Mouse (Mus musculus): Measurements from ENCODE around the gene Dynlt1a. TPM values are rescaled to one million over a fixed set of nuclear protein-coding genes. Genes with fewer than 3 reads are reported as not detected.
"Not testable (repeated sequence)": the region's sequence is repeated elsewhere in the genome, so short reads cannot be mapped to it uniquely, and the experiment has no call there.

Gene Dynlt1a
- polyA plus RNA-seq, 1 experiment from 2014 or later: 42.6 TPM

DNA sequence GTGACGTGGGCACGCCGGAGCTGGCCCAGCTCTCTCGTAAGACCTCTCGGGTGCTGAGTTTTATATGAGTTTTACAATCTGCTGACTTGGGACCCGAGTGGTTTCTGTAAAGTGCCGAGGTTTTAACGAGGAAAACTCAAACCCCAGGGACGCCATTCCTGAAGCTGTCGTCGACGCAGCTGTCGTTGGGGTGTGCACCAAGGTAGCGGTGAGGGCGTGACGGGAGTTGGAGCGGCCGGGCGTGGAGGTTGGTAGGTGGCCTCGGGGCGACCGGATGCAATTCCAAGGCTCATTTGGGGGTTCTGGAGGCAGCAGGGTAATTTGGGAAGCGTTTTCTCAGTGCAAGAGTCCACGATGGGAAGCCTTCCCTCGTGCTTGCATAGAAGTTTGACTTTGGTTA lies 46.5 kb downstream of the Dynlt1a start:
- H3K9me3 ChIP-seq (ENCODE audit: control insufficient read depth, low read length); H3K36me3 ChIP-seq (ENCODE audit: control insufficient read depth, insufficient read depth); H3K27me3 ChIP-seq (replicated peaks; ENCODE audit: control insufficient read depth, insufficient read depth, low read length); H3K4me1 ChIP-seq (replicated peaks; ENCODE audit: control insufficient read depth, insufficient read depth, low read length); H3K27ac ChIP-seq (ENCODE audit: low read length): not testable (repeated sequence)
- ATAC-seq: peak; percentile 4; the same call in 1 of the 2 replicates
- peak overlapping the region; percentile 49 for H3K4me3 ChIP-seq (replicated peaks; ENCODE audit: low read length)
- H3K4me2 ChIP-seq (ENCODE audit: low read length): peak overlapping the region; percentile 59
- H3K9ac ChIP-seq (replicated peaks; ENCODE audit: low read depth, low read length): peak overlapping the region; percentile 65
- WGBS: under 1% methylated on average over 25 of the region's 25 CpGs

DNA sequence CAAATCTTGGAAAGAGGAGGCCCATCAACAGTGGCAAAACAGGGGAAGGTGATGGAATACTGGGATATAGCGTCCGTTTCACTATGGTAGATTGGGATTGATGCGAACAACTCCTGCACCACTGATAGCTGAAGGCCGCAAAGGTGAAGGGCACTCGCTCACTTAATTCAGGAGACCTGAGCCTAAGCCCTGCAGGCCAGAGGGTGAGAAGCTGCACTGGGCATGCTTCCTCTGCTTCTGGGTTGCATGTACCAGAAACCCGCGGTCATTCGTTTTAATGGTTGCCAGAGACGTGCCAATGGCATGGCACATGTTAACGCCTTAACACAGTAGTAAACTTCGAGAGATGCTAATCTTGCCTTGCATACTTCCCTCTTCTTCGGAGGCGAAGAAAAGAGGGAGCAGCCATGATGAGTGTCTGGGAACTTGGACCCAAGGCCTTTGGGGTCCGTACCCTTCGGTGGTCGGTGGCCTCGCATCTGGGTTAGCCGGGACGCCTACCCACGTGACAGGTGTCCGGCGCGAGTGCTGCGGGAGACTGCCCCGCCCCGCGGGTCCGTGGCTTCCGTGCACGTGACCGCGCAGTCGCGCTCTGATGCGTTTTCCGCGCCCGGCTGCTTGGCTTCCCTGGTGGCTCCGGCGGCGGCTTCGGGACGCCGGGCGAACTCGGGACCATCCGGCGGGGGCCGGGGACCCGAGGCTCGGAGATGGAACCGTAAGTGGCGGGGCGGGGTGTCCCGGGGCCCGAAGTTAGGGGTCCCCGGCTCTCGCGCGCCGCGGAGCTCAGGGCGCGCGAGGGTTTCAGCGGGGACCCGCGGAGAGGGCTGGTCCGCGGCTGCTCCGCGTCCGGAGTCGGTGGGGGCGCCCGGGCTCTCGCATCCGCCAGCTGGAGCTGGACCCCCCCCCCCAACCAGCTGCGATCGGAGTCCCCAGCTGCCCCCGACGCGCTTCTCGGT lies 47.1 kb downstream of the Dynlt1a start:
- Histone ChIP-seq H3K4me3 (replicated peaks; ENCODE audit: low read length) (peak overlapping the region; percentile 49), H3K4me2 (ENCODE audit: low read length) (peak overlapping the region; percentile 59), H3K9ac (replicated peaks; ENCODE audit: low read depth, low read length) (peak overlapping the region; percentile 65)
- not testable (repeated sequence) for H3K27ac ChIP-seq (ENCODE audit: low read length); H3K4me1 ChIP-seq (replicated peaks; ENCODE audit: control insufficient read depth, insufficient read depth, low read length); H3K27me3 ChIP-seq (replicated peaks; ENCODE audit: control insufficient read depth, insufficient read depth, low read length); H3K9me3 ChIP-seq (ENCODE audit: control insufficient read depth, low read length); H3K36me3 ChIP-seq (ENCODE audit: control insufficient read depth, insufficient read depth)
- ATAC-seq: peak; percentile 89
- under 1% methylated on average over 59 of the region's 84 CpGs for whole genome bisulfite sequencing

DNA sequence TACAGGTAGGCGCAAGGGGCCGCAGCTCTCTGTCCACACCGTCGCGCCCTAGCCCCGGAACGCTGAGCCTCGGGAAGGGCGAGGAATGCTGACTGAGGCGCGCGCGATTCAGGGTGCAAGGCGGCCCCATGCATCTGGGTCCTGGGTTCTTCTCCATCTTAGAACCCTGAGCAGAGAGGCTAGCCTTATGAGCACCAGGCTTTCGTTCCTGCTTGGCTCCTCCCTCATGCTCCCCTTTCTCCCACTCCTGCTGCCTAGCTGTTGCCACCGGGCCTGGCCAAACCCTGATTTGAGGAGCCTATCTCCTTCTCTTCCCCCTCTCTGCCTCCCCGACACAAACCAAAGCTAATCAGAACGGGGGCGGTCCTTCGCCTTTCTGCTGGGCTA lies 60.2 kb downstream of the Dynlt1a start:
- H3K9me3 ChIP-seq (ENCODE audit: control insufficient read depth, low read length); H3K27ac ChIP-seq (ENCODE audit: low read length); H3K4me1 ChIP-seq (replicated peaks; ENCODE audit: control insufficient read depth, insufficient read depth, low read length); H3K36me3 ChIP-seq (ENCODE audit: control insufficient read depth, insufficient read depth); H3K27me3 ChIP-seq (replicated peaks; ENCODE audit: control insufficient read depth, insufficient read depth, low read length): not testable (repeated sequence)
- ATAC-seq: peak; percentile 81
- 0 out of 2 replicates have a peak overlapping the region, but pooled peaks have one; percentile 42 for H3K9ac ChIP-seq (replicated peaks; ENCODE audit: low read depth, low read length)
- peak overlapping the region; percentile 46 for H3K4me2 ChIP-seq (ENCODE audit: low read length)
- WGBS: 3% methylated on average over 6 of the region's 20 CpGs
- H3K4me3 ChIP-seq (replicated peaks; ENCODE audit: low read length): peak overlapping the region; percentile 41

DNA sequence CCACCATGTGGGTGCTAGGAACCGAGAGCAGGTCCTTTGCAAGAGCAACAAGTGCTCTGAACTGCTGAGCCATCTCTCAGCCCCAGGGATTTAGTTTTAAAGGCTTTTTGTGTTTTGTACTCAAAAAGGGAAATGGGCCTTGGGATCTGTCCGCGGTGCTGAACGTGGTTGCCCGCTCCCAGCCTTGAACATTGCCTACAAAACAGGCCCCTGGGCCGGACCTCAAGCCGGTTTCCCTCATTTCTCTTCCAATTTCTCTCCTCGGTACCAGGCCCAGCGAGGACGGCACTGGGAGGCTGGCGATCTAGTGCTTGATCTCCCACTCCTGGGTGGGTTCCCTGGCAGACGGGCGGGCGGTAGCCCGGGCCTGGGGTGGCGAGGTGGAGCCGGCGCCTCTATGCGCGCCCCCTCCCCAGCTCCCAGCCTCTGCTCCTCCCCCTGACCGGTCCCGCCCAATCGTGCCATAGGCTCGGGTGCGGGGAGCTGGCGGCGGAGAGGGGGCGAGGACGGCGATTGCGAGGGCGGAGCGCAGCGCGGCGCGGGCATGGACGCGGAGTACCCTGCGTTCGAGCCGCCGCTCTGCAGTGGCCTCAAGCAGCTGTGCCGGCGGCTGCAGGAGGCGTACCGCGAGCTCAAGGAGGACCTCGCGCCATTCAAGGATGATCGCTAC lies 60.8 kb downstream of the Dynlt1a start, which contains the start of gene Tmem181a:
Tmem181a (plus strand) TSS at position 461 of the 670 bp plus-strand sequence.
- WGBS: under 1% methylated on average over 14 of the region's 51 CpGs
- 0 out of 2 replicates have a peak within 1 kb of the TSS, but pooled peaks have one; percentile 42 for H3K9ac ChIP-seq (replicated peaks; ENCODE audit: low read depth, low read length)
- ATAC-seq: peak; percentile 89

More for the DNA sequence above, 60.8 kb downstream of the Dynlt1a start, which contains the start of gene Tmem181a:
- not testable (repeated sequence) for H3K36me3 ChIP-seq (ENCODE audit: control insufficient read depth, insufficient read depth); H3K4me1 ChIP-seq (replicated peaks; ENCODE audit: control insufficient read depth, insufficient read depth, low read length); H3K9me3 ChIP-seq (ENCODE audit: control insufficient read depth, low read length); H3K27me3 ChIP-seq (replicated peaks; ENCODE audit: control insufficient read depth, insufficient read depth, low read length); H3K27ac ChIP-seq (ENCODE audit: low read length)
- Histone ChIP-seq H3K4me3 (replicated peaks; ENCODE audit: low read length) (peak within 1 kb of the TSS; percentile 41), H3K4me2 (ENCODE audit: low read length) (peak within 1 kb of the TSS; percentile 46)

Other genes starting within 250 kb of the Dynlt1a start
- 12.6 and 15.8 TPM in 2 replicates for gene Serac1, start 237.8 kb downstream of the Dynlt1a start, polyA plus RNA-seq (2015; fragmentation: Nextera tagmentation; extraction: Ambion mirVana)
- 203 and 213 TPM in 2 replicates for gene Gtf2h5, start 237.7 kb downstream of the Dynlt1a start, polyA plus RNA-seq (2015; fragmentation: Nextera tagmentation; extraction: Ambion mirVana)
- 150 and 167 TPM in 2 replicates for gene Tulp4, start 211.1 kb downstream of the Dynlt1a start, polyA plus RNA-seq (2015; fragmentation: Nextera tagmentation; extraction: Ambion mirVana)
- 45.5 and 52.4 TPM in 2 replicates for gene Tmem181a, start 60.6 kb downstream of the Dynlt1a start, polyA plus RNA-seq (2015; fragmentation: Nextera tagmentation; extraction: Ambion mirVana)
- gene Dynlt1b, start 112.6 kb upstream of the Dynlt1a start, polyA plus RNA-seq (2015; fragmentation: Nextera tagmentation; extraction: Ambion mirVana): 783 and 897 TPM in 2 replicates